Mouse (Mus musculus) kidney, adult 2 months (tissue): ENCODE data around the gene Gm17689. TPM values are rescaled to one million over a fixed set of nuclear protein-coding genes. Genes with fewer than 3 reads are reported as not detected.

Experiments
- DNase-seq: peaks from one replicate; pipeline ENCODE4 v3.0.0; 2021
- H3K27ac ChIP-seq: fragments of 200-500 bp; 2 replicates; pipeline ENCODE4 v1.5.1; 2012; ENCODE audit warnings: low read depth, low read length, control low read depth, inconsistent platforms; ENCODE audit not compliant: insufficient read depth
- H3K27me3 ChIP-seq: fragments of 200-500 bp; replicated peaks from 2 replicates; pipeline ENCODE4 v1.6.1; 2012; ENCODE audit warnings: mild to moderate bottlenecking, moderate library complexity, low read length, inconsistent platforms; ENCODE audit not compliant: control insufficient read depth, insufficient read depth
- H3K36me3 ChIP-seq: fragments of 200-500 bp; 2 replicates; pipeline ENCODE4 v1.6.1; 2012; ENCODE audit warnings: mild to moderate bottlenecking, moderate library complexity, low read length, inconsistent platforms; ENCODE audit not compliant: control insufficient read depth, insufficient read depth
- H3K4me1 ChIP-seq: fragments of 200-500 bp; 2 replicates; pipeline ENCODE4 v1.6.1; 2011; ENCODE audit warnings: low read length; ENCODE audit not compliant: control insufficient read depth, insufficient read depth
- H3K4me3 ChIP-seq: fragments of 200-500 bp; 2 replicates; pipeline ENCODE4 v1.5.1; 2011; ENCODE audit warnings: mild to moderate bottlenecking, low read depth, low read length, control low read depth; ENCODE audit not compliant: insufficient read depth
- CTCF ChIP-seq: fragments of 200-500 bp; conservative IDR thresholded peaks from 2 replicates; pipeline ENCODE4 v1.5.1; 2011; ENCODE audit warnings: low read depth, mild to moderate bottlenecking, control low read depth, low read length, moderate library complexity, mixed read lengths; ENCODE audit not compliant: insufficient read depth, insufficient read length
- POLR2A ChIP-seq: fragments of 200-500 bp; IDR thresholded peaks from one replicate; pipeline ENCODE4 v1.6.1; 2011; ENCODE audit warnings: low read depth, low read length, control low read depth
- WGBS: fragments of 180-500 bp; shearing (Covaris S2); methylation state at CpG from one replicate; pipeline ENCODE4 v1.1.7; 2018; 5-methylcytosine and 5-hydroxymethylcytosine counted together
- polyA plus RNA-seq: library from polyadenylated mRNA; depleted of rRNA; stranded (reverse); fragments of >200 nt; gene quantifications from 2 replicates; pipeline ENCODE4 v1.2.3, GENCODE M21; 2012; rRNA removed

Gm17689 gene
- not detected in 2 replicates for polyA plus RNA-seq

- no peak for DNase-seq
- Histone ChIP-seq H3K27ac (no peak within 1 kb of the TSS), H3K27me3 (no peaks in the 10 kb centered on the region; the same call in 1 of the 2 replicates), H3K4me1 (no peaks in the 10 kb centered on the region), H3K4me3 (no peak within 1 kb of the TSS), H3K36me3 (no peaks in the 10 kb centered on the region)
- TF ChIP-seq CTCF (no peak), POLR2A (no peak)
- WGBS = 60% methylated on average over 1 of the region's 1 CpGs
Measured at GRCm38 (mm10) chr9:36582535-36582934, at the start of gene Gm17689. Gene Gm17689 (minus strand): TSS chr9:36582635.

- no peak for TF ChIP-seq POLR2A
- TF ChIP-seq CTCF = no peak
- no peak within 1 kb of the TSS for H3K27ac ChIP-seq
- no peaks in the 10 kb centered on the region for H3K36me3 ChIP-seq
- no peaks in the 10 kb centered on the region for H3K4me1 ChIP-seq
- no peaks in the 10 kb centered on the region for H3K27me3 ChIP-seq
- H3K4me3 ChIP-seq = no peak within 1 kb of the TSS
- 93% methylated on average over 2 of the region's 2 CpGs for WGBS
- no peak for DNase-seq
Measured at GRCm38 (mm10) chr9:36541863-36542262, 40.6 kb downstream of the Gm17689 start, which contains the start of gene Gm5615. Gene Gm5615 (minus strand): TSS chr9:36541963.

Other genes starting within 250 kb of the Gm17689 start
- gene Gm7257, start 150.8 kb downstream of the Gm17689 start, polyA plus RNA-seq = not detected in 2 replicates
- gene Gm9513, start 107.0 kb downstream of the Gm17689 start, polyA plus RNA-seq = not detected in 2 replicates
- gene Gm5615, start 40.7 kb downstream of the Gm17689 start, polyA plus RNA-seq = not detected in 2 replicates
- gene A630095E13Rik, start 60.7 kb upstream of the Gm17689 start, polyA plus RNA-seq = not detected in 2 replicates
- 0.16 and 0.31 TPM in 2 replicates for gene Acrv1, start 110.6 kb upstream of the Gm17689 start, polyA plus RNA-seq
- gene Chek1, start 144.4 kb upstream of the Gm17689 start, polyA plus RNA-seq = 0.11 and 0.20 TPM in 2 replicates
- gene Stt3a, start 185.0 kb upstream of the Gm17689 start, polyA plus RNA-seq = 194 and 199 TPM in 2 replicates
- gene Ei24, start 214.8 kb upstream of the Gm17689 start, polyA plus RNA-seq = 85.9 and 94.1 TPM in 2 replicates
- 0.33 and 0.60 TPM in 2 replicates for gene Fez1, start 239.2 kb upstream of the Gm17689 start, polyA plus RNA-seq